Mouse (Mus musculus) heart, embryonic 10.5 days (tissue): ENCODE measurements around the gene Pelo. TPM values are rescaled to one million over a fixed set of nuclear protein-coding genes. Genes with fewer than 3 reads are reported as not detected.
A peak's percentile ranks its signal among the peaks of the same experiment; 100 is the strongest.

Experiments
- DNase-seq: peaks from one replicate; pipeline ENCODE4 v3.0.0-alpha.2; 2017; ENCODE audit warnings: low spot score
- H3K27ac ChIP-seq: fragments of 300-500 bp; sonication (generic); 2 replicates; pipeline ENCODE4 v1.5.1; 2016; ENCODE audit warnings: mild to moderate bottlenecking
- H3K27me3 ChIP-seq: fragments of 300-500 bp; sonication (generic); 2 replicates; pipeline ENCODE4 v1.6.1; 2016; ENCODE audit warnings: mild to moderate bottlenecking; ENCODE audit not compliant: poor library complexity, insufficient read depth, severe bottlenecking
- H3K36me3 ChIP-seq: fragments of 300-500 bp; sonication (generic); 2 replicates; pipeline ENCODE4 v1.6.1; 2016; ENCODE audit warnings: mild to moderate bottlenecking, moderate library complexity
- H3K4me1 ChIP-seq: fragments of 300-500 bp; sonication (generic); 2 replicates; pipeline ENCODE4 v1.6.1; 2016; ENCODE audit warnings: mild to moderate bottlenecking
- H3K4me3 ChIP-seq: fragments of 300-500 bp; sonication (generic); 2 replicates; pipeline ENCODE4 v1.5.1; 2016; ENCODE audit warnings: mild to moderate bottlenecking, moderate library complexity
- H3K9me3 ChIP-seq: fragments of 300-500 bp; sonication (generic); 2 replicates; pipeline ENCODE4 v1.6.1; 2016; ENCODE audit warnings: mild to moderate bottlenecking, moderate library complexity
- WGBS: fragments of 180-500 bp; shearing (Covaris S2); methylation state at CpG from one replicate; pipeline ENCODE4 v1.1.7; 2016; 5-methylcytosine and 5-hydroxymethylcytosine counted together
- polyA plus RNA-seq: library from polyadenylated mRNA; unstranded; fragments of >200 nt; fragmentation: Nextera tagmentation; extraction: Ambion mirVana; gene quantifications from 2 replicates; pipeline ENCODE4 v1.2.1, GENCODE M21; 2016

Gene Pelo
- polyA plus RNA-seq, result 9.1 and 9.5 TPM in 2 replicates

DNA sequence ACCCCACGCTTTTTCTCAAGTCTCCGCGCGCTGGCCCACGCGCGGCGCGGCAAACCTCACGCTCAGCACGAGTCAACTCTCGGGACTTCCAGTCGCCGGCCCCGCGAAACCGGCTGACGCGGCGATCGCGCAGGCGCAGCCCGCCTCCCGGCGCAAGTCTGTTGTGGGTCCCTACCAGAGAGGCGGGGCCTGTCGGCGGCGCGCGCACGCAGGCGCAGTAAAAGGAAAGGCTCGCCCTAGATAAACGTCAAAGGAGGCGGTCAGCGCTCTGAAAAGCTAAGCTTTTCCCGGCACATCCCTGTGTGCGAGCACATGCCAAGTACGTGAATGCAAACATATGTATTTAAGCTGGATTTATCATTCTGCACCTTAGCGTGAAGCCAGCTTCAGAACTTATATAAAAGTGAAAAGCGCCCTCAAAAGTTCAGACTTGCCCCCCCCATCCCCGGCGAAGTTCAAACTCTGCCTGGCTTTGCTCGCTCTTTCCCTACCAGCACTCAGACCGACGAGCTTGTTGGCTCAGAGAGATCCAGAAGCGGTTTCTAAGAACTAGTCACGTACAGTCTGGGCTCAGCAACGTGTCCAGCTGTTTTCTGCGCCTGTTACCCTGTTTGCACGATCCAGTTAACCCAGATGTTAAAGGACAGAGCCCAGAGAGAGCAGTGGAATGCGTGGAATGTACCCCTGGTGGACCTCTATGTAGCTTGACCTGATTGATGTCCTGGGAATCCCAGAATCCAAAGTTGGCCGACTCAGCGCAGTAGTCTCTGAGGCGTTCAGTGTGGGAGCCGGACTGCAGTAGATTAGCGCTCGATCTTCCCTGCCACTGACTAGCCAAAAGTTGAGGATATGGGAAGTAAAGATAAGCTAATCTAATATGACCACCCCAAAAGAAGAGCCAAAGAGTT lies at the start of gene Pelo:
Gene Pelo (minus strand): TSS at position 118 of the 908 bp plus-strand sequence.
- H3K9me3 ChIP-seq, result no peaks in the 10 kb centered on the region
- peaks cover 42% of the 10 kb centered on the region for H3K4me1 ChIP-seq
- peak within 1 kb of the TSS; percentile 96 for H3K27ac ChIP-seq
- H3K27me3 ChIP-seq, result no peaks in the 10 kb centered on the region
- peaks cover 23% of the 10 kb centered on the region for H3K36me3 ChIP-seq
- peak within 1 kb of the TSS; percentile 73 for H3K4me3 ChIP-seq
- peak; percentile 97 for DNase-seq
- WGBS, result under 1% methylated on average over 60 of the region's 60 CpGs

DNA sequence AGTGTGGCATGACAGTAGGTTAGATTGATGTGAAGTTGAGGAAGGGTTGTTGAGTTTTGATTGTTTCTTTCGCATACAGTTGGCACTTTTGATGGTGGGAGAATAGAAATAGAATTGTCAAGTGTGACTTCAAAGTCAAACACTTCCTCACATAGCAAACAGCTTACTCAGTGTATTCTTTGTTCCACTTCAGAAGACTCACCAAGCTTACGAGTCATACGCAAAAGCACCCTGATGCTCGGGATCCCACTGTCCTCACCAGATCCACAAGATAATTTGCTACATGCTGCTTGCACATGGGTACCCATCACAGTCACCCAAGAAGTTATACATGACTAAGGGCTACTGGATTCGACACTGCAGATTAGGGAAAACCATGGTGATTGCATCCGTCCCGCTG lies 48.5 kb upstream of the Pelo start:
- Histone ChIP-seq H3K27me3 (no peaks in the 10 kb centered on the region), H3K4me3 (no peak overlapping the region), H3K27ac (no peak overlapping the region), H3K36me3 (no peaks in the 10 kb centered on the region), H3K4me1 (no peaks in the 10 kb centered on the region), H3K9me3 (no peaks in the 10 kb centered on the region)
- 86% methylated on average over 7 of the region's 7 CpGs for WGBS
- no peak for DNase-seq

DNA sequence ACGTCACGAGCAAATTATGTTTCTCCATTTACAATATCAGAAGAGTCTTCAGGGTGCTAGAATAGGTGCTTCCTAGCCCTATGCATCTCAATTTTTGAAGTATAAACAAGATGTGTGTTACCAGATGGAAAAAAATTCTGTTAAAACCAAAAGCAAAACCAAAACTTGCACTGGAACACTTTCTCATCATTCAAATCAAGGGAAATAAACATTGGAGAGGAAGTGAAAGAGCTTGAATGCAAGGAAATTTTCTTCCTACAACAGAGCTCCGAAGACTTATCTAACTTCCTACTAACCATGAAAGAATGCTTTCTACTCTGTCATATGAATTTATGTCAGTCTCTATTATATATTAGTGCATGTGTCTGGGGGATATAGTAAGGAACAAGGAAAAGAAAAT lies 46.8 kb upstream of the Pelo start:
- Histone ChIP-seq H3K36me3 (no peaks in the 10 kb centered on the region), H3K27ac (no peak overlapping the region), H3K4me3 (no peak overlapping the region), H3K4me1 (peaks cover 6% of the 10 kb centered on the region; the same call in 1 of the 2 replicates), H3K27me3 (no peaks in the 10 kb centered on the region), H3K9me3 (no peaks in the 10 kb centered on the region)
- 76% methylated on average over 3 of the region's 3 CpGs for WGBS
- no peak for DNase-seq

DNA sequence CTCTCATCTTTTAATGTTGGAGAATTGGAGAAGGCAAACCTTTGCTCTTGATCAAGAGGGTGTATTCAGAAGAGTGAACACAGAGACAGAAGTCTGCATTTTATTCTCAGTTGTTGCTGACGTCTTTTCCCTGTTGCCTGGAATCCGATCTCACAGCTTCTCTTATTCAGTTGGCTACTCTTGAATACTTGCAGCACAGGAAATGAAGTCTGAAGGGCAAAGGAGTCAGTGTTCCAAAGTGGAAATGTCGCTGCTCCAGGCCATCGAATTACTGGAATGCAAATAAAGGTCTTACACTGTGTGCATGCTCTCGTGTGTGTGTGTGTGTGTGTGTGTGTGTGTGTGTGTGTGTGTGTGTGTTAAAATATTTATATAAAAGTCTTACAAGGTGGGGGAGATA lies 42.4 kb upstream of the Pelo start:
- Histone ChIP-seq H3K4me1 (peaks cover 9% of the 10 kb centered on the region; the same call in 1 of the 2 replicates), H3K27ac (peak overlapping the region; percentile 62), H3K27me3 (no peaks in the 10 kb centered on the region), H3K9me3 (no peaks in the 10 kb centered on the region), H3K4me3 (no peak overlapping the region), H3K36me3 (no peaks in the 10 kb centered on the region)
- no peak for DNase-seq
- WGBS, result 23% methylated on average over 5 of the region's 5 CpGs

DNA sequence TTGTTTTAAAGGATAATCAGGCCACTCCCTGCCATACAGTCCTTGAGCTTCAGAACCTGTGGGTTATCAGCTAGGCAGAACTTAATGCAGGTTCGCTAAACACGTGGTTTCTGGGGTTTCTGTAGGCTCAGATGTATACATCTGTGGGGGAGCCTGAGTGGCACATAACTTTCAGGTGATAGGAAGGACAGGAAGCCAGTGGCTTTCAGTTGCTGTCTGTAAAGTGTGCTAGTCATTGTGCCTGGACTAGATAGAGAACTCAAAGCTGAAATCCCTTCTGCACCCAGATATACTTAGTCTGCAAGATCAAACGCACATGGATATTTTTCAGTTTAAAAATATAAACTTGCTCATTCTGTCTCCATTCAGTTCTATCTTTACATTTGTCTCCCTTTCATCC lies 41.4 kb upstream of the Pelo start:
- Histone ChIP-seq H3K27me3 (no peaks in the 10 kb centered on the region), H3K36me3 (no peaks in the 10 kb centered on the region), H3K27ac (no peak overlapping the region), H3K9me3 (no peaks in the 10 kb centered on the region), H3K4me3 (no peak overlapping the region), H3K4me1 (peaks cover 9% of the 10 kb centered on the region; the same call in 1 of the 2 replicates)
- DNase-seq, result no peak
- WGBS, result 61% methylated on average over 3 of the region's 3 CpGs

DNA sequence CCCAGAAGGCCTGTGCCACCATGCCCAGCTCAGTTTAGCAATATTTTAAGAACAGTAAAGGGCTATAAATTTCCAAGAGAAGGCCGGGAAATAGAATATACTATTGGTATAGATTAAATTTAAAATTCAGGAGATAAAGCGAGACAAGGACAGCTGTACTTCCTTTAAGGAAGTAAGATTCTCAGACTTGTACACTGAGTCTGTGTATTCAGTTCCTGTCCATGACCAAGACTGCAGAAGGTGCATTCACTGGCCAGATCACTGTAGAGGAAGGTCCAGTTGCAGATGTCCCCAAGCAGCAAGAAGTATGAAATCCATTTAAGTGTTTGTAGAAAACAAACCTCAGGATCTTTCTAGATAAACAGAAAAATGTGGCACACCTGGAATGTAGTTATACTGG lies 40.0 kb upstream of the Pelo start:
- Histone ChIP-seq H3K9me3 (no peaks in the 10 kb centered on the region), H3K36me3 (no peaks in the 10 kb centered on the region), H3K27me3 (no peaks in the 10 kb centered on the region), H3K4me1 (peaks cover 9% of the 10 kb centered on the region; the same call in 1 of the 2 replicates), H3K27ac (no peak overlapping the region), H3K4me3 (no peak overlapping the region)
- DNase-seq, result no peak
- WGBS, result 78% methylated on average over 2 of the region's 2 CpGs

DNA sequence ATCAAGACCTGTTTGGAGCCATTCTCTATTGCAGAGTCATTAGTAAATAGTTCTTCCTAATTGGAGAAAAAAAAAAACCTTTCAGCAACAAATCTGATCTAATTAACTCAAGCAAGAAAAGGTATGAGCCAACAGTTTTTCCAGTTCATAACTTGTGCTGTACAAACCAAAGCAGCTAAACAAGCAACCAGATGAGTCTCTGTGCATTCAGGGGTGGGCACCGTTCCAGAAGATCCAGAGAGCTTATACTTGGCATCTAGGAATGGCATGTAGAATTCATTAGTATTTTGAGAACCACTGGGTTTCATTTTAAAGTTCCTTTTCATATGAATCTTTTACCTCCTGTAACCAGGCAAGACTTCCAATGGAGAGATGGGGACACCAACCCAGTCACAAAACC lies 37.8 kb upstream of the Pelo start:
- H3K4me3 ChIP-seq, result no peak overlapping the region
- H3K4me1 ChIP-seq, result peaks cover 12% of the 10 kb centered on the region; the same call in 1 of the 2 replicates
- DNase-seq, result no peak
- H3K9me3 ChIP-seq, result no peaks in the 10 kb centered on the region
- no peaks in the 10 kb centered on the region for H3K27me3 ChIP-seq
- 87% methylated on average over 1 of the region's 1 CpGs for WGBS
- no peak overlapping the region for H3K27ac ChIP-seq
- no peaks in the 10 kb centered on the region for H3K36me3 ChIP-seq

DNA sequence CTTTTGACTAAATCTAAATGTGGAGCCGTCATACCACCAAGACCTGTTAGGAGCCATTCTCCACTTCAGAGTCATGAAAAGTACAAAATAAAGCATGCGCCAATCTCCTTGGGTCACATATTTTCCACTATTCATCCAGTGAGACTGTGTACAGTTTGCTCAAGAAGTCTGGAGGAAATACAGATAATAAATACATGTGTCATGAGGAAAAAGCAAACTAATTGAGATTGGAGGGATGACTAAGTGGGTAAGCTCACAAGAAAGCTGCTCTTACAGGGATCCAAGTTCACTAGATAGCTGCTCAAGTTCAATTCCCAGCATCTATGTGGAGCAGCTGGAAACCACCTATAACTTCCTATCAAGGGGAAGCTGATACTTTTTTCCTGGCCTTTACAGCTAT lies 36.5 kb upstream of the Pelo start:
- no peak for DNase-seq
- Histone ChIP-seq H3K9me3 (no peaks in the 10 kb centered on the region), H3K36me3 (no peaks in the 10 kb centered on the region), H3K27me3 (no peaks in the 10 kb centered on the region), H3K27ac (no peak overlapping the region), H3K4me1 (peaks cover 5% of the 10 kb centered on the region; the same call in 1 of the 2 replicates), H3K4me3 (no peak overlapping the region)
- WGBS, result 96% methylated on average over 2 of the region's 2 CpGs

DNA sequence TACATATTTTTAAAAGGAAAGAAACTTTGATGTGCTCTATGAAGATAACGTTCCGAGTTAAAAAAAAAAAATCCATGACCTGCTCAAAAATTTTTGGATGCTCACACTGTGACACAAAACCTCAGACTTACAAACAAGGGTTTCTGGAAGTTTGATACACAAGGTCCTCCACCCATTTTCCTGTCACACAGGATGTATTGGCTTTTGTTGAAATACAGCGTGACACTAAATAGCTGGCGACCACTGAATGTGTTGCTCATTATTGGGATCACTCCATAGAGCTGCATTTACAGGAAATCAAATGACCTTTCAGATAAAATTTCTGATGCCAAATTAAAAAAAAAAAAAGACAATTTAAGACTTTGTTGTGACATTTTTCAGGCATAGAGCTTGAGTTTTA lies 35.1 kb upstream of the Pelo start:
- no peaks in the 10 kb centered on the region for H3K36me3 ChIP-seq
- WGBS, result 82% methylated on average over 4 of the region's 4 CpGs

DNA sequence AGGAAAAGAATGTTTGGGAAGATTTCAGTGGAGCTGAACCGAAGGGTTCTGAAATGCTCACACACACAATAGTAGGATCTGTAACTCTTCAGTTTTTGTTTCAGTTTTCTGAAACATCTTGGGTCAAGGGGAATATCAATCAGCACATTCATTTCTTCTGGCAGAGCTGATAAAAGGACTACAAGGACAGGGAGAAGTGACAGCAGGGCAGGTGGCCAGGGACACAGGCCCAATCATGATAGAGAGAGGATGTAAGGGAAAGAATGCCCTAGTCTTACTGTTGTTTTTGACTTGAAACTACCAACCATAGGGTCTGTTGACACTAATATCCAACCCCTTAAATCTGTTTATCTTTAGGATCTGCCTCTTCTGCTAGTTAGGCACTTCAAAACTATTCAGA lies 34.5 kb upstream of the Pelo start:
- Histone ChIP-seq H3K27ac (no peak overlapping the region), H3K4me3 (no peak overlapping the region), H3K4me1 (peaks cover 2% of the 10 kb centered on the region; the same call in 1 of the 2 replicates), H3K27me3 (no peaks in the 10 kb centered on the region), H3K36me3 (no peaks in the 10 kb centered on the region), H3K9me3 (no peaks in the 10 kb centered on the region)
- no peak for DNase-seq
- WGBS, result 45% methylated on average over 1 of the region's 1 CpGs

More for the DNA sequence above, 35.1 kb upstream of the Pelo start:
- Histone ChIP-seq H3K4me1 (peaks cover 2% of the 10 kb centered on the region; the same call in 1 of the 2 replicates), H3K27ac (no peak overlapping the region), H3K4me3 (no peak overlapping the region), H3K9me3 (no peaks in the 10 kb centered on the region), H3K27me3 (no peaks in the 10 kb centered on the region)
- DNase-seq, result no peak

DNA sequence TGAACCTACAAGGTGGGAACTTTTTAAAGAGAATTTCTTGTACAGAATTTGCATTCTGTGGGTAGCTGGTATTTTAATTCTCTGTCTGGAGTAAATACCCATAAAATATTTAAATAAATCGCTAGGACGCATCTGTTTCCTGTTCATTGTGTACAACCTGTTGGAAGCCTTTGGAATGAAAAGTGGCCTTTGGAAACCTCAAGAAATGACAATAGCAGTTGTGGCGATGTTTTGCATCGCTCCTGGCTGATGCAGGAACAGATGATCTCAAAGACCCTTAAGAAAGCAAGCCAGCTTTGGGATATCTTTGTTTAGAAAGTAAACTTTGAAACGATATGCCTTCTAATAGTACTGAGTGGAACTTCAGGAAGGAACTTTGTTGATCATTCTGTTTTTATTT lies 28.8 kb upstream of the Pelo start:
- DNase-seq, result no peak
- Histone ChIP-seq H3K9me3 (no peaks in the 10 kb centered on the region), H3K27me3 (no peaks in the 10 kb centered on the region), H3K27ac (no peak overlapping the region), H3K4me3 (no peak overlapping the region), H3K36me3 (no peaks in the 10 kb centered on the region), H3K4me1 (no peaks in the 10 kb centered on the region)
- 66% methylated on average over 5 of the region's 5 CpGs for WGBS

DNA sequence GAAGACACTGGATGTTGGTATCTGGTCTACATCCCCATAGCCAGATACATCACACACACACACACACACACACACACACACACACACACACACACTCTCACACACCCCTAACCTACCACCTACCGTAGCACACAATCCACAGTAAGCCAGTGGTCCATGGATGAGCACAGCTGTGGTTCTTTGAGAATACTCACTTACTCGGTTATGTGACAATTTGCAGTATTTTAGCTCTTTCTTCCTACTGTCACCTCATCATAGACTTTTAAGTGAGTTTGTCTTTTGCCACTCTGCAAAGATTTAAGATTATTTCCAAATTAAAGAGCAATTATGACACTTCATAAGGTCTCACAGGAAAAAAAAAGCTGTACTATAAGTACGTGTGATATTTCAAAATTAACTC lies 28.2 kb upstream of the Pelo start:
- Histone ChIP-seq H3K27me3 (no peaks in the 10 kb centered on the region), H3K36me3 (no peaks in the 10 kb centered on the region), H3K27ac (no peak overlapping the region), H3K4me1 (no peaks in the 10 kb centered on the region), H3K4me3 (no peak overlapping the region), H3K9me3 (no peaks in the 10 kb centered on the region)
- DNase-seq, result no peak
- 86% methylated on average over 3 of the region's 3 CpGs for WGBS

DNA sequence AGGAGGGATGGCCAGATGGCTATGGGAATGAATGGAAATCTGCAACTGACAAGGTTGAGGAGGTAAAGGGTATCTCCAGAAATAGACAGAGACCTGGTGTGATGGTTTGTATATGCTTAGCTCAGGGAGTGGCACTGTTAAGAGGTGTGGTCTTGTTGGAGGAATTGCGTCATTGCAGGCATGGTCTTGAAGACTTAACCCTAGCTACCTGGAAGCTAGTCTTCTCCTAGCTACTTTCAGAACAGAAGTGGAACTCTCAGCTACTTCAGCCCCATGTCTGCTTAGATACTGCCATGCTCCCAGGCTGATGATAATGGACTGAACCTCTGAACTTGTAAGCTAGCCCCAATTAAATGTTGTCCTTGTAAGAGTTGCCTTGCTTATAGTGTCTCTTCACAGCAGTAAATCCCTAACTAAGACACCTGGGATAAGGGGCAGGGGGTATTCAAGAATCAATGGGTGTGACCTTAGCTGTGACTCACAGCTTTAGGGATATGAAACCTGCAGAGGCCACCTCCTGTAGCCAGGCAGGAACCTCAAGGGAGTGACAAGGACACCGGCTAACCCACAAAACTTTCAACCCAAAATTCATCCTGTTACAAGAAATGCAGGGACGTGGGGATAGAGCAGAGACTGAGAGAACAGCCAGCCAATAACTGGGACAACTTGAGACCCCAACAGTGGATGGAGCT lies 27.1 kb upstream of the Pelo start:
- no peak for DNase-seq
- 74% methylated on average over 3 of the region's 3 CpGs for WGBS

More for the DNA sequence above, 27.1 kb upstream of the Pelo start:
- H3K27ac ChIP-seq, result no peak overlapping the region
- H3K36me3 ChIP-seq, result no peaks in the 10 kb centered on the region
- no peaks in the 10 kb centered on the region for H3K9me3 ChIP-seq
- no peaks in the 10 kb centered on the region for H3K4me1 ChIP-seq
- H3K4me3 ChIP-seq, result no peak overlapping the region
- no peaks in the 10 kb centered on the region for H3K27me3 ChIP-seq
